37 mouse cellular contexts compared by ENCODE assay signal in the genomic region with DNA sequence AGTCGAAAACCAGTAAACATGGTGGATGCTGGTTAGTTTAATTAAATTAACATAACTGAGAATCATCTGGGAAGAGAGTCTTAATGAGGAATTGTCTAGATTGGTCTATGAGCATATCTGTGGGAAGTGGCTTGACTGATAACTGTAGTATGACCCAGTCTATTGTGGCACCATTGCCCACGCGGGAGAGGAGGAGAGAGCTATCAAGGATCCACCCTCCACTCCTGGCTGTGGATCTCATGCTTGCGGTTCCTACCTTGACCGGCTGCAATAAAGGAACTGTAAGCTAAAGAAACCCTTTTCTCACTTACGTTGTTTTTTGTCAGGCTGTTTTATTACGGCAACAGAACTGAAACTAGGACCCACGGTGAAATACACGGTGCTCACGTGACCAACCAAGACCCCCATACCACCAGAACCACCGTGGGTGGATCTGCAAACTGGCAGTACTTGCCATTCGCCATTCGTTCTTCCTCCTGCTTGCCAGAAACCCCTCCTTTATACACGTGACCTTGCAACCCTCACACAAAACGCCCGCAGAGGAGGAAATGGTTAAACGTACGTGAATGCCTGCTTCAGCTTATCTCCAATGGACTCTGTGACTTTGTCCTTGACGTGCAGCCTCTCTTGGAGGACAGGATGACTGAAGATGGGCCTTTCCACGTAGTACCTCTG. TPM values are rescaled to one million over a fixed set of nuclear protein-coding genes. Genes with fewer than 3 reads are reported as not detected.
DNase-seq lines count a peak whose midpoint lies in the region; ATAC-seq lines count a peak whose summit lies in the region.
"Had no signal": no experiment of that assay in that cellular context is flagged by ENCODE, and none has a peak within 500 bp of the region (broad histone marks: within the 10 kb centered on the region; RNA-seq: fewer than 3 reads in every experiment).

No protein-coding gene starts in this region.

- 75% methylated on average over 20 of the region's 20 CpGs for WGBS in heart, embryonic 10.5 days
- 65% methylated on average over 20 of the region's 20 CpGs for WGBS in intestine, embryonic 16.5 days

- no peak overlapping the region for H3K27ac ChIP-seq in heart, embryonic 10.5 days
- peak overlapping the region; percentile 11; the same call in 1 of the 2 replicates for H3K27ac ChIP-seq in intestine, embryonic 16.5 days (ENCODE audit: low read length)
- H3K27ac ChIP-seq: forebrain, embryonic 10.5 days; forebrain, embryonic 13.5 days; gastrocnemius, adult 2 months; heart, embryonic 15.5 days; hindbrain, embryonic 14.5 days; hindbrain, postnatal 0 days had no signal

- H3K4me2 ChIP-seq in intestine, embryonic 16.5 days (ENCODE audit: low read depth, low read length): peak overlapping the region; percentile 8; the same call in 1 of the 2 replicates
- H3K4me2 ChIP-seq: forebrain, embryonic 13.5 days; heart, embryonic 12.5 days; heart, embryonic 15.5 days; hindbrain, embryonic 14.5 days had no signal

- H3K27me3 ChIP-seq in heart, embryonic 10.5 days (ENCODE audit: insufficient read depth, poor library complexity, severe bottlenecking): no peaks in the 10 kb centered on the region
- no peaks in the 10 kb centered on the region for H3K27me3 ChIP-seq in intestine, embryonic 16.5 days (replicated peaks; ENCODE audit: control insufficient read depth, insufficient read depth, low read length)
- H3K27me3 ChIP-seq: forebrain, embryonic 13.5 days; heart, embryonic 12.5 days; heart, embryonic 15.5 days had no signal

- peak; percentile 27 for DNase-seq in heart, embryonic 10.5 days (ENCODE audit: low spot score)
- no peak for DNase-seq in heart, postnatal 10 days
- peak; percentile 15 for DNase-seq in R1 (ENCODE audit: low read depth, low spot score)
- DNase-seq in yolk sac, embryonic 10.5 days (ENCODE audit: low spot score): peak; percentile 72
- DNase-seq in cerebellum, adult 8-10 months: no peak
- DNase-seq in urinary bladder, postnatal 14 days (ENCODE audit: low spot score): no peak
- no peak for DNase-seq in adrenal gland, postnatal 36 days
- DNase-seq: adrenal gland, adult 8-10 months; adrenal gland, postnatal 25 days; B cell, adult 2 months; cerebellum, adult 18-20 months; cerebellum, adult 9-11 months; cerebellum, postnatal 25 days; embryo, embryonic 11 days; gastrocnemius, adult 2 months; gastrocnemius, postnatal 14 days; heart, adult 11 months; heart, postnatal 14 days; heart, postnatal 4 days; kidney, adult 18-20 months had no signal

- no peak overlapping the region for H3K4me3 ChIP-seq in heart, embryonic 10.5 days
- no peak overlapping the region for H3K4me3 ChIP-seq in intestine, embryonic 16.5 days (ENCODE audit: low read length)
- H3K4me3 ChIP-seq: forebrain, embryonic 10.5 days; forebrain, embryonic 13.5 days; gastrocnemius, adult 2 months; heart, embryonic 12.5 days; heart, embryonic 15.5 days had no signal

- no peaks in the 10 kb centered on the region for H3K36me3 ChIP-seq in heart, embryonic 10.5 days
- H3K36me3 ChIP-seq in intestine, embryonic 16.5 days (ENCODE audit: control insufficient read depth, insufficient read depth, low read length): no peaks in the 10 kb centered on the region
- H3K36me3 ChIP-seq: forebrain, embryonic 10.5 days; heart, embryonic 12.5 days; heart, embryonic 15.5 days had no signal

- intact Hi-C loops in heart, postnatal 10 days (cut with DNase I): loop anchor here (1.0 to 10.0 kb wide), 2 partner anchors 30 to 668 kb away; no protein-coding TSS in a partner anchor

- peak; percentile 94 for ATAC-seq in intestine, embryonic 16.5 days
- ATAC-seq: activated CD4-positive, CD25-positive, alpha-beta regulatory T cell, adult 4 months; forebrain, embryonic 13.5 days; forebrain, embryonic 16.5 days; hindbrain, postnatal 0 days; inflammation-experienced regulatory T-cells, adult 6 months; Patski had no signal

- H3K9ac ChIP-seq in intestine, embryonic 16.5 days (ENCODE audit: low read depth, low read length): no peak overlapping the region
- H3K9ac ChIP-seq: forebrain, embryonic 13.5 days; heart, embryonic 12.5 days; heart, embryonic 15.5 days; hindbrain, embryonic 14.5 days had no signal

- no peaks in the 10 kb centered on the region for H3K9me3 ChIP-seq in heart, embryonic 10.5 days
- no peaks in the 10 kb centered on the region for H3K9me3 ChIP-seq in intestine, embryonic 16.5 days (ENCODE audit: control insufficient read depth, low read length)
- H3K9me3 ChIP-seq: forebrain, embryonic 10.5 days; forebrain, embryonic 13.5 days; heart, embryonic 12.5 days; heart, embryonic 15.5 days had no signal

- H3K4me1 ChIP-seq in heart, embryonic 10.5 days: no peaks in the 10 kb centered on the region
- H3K4me1 ChIP-seq in intestine, embryonic 16.5 days (ENCODE audit: control insufficient read depth, insufficient read depth, low read length): no peaks in the 10 kb centered on the region
- H3K4me1 ChIP-seq: forebrain, embryonic 10.5 days; forebrain, embryonic 13.5 days; heart, embryonic 12.5 days; heart, embryonic 15.5 days had no signal

RNA-seq across cellular contexts. Expression of a gene that starts 18.7 kb away (rescaled TPM):
- polyA plus RNA-seq in heart, embryonic 10.5 days (2016; fragmentation: Nextera tagmentation; extraction: Ambion mirVana): 0.06 TPM in 1 of 2 replicates, not detected in the other
- not detected for total RNA-seq in heart, postnatal 10 days (2021)
- 0.12 and 0.13 TPM in 2 replicates for polyA plus RNA-seq in intestine, embryonic 16.5 days (2015; fragmentation: Nextera tagmentation; extraction: Ambion mirVana)
- not detected for total RNA-seq in adrenal gland, postnatal 36 days (2021)
- total RNA-seq: adrenal gland, adult 8-10 months; adrenal gland, postnatal 25 days; common myeloid progenitor, adult 5-6 weeks; gastrocnemius, adult 2 months; gastrocnemius, postnatal 14 days; gastrocnemius, postnatal 4 days; heart, adult 8-10 months; heart, postnatal 14 days; heart, postnatal 4 days had no signal
- polyA plus RNA-seq: activated CD4-positive, CD25-positive, alpha-beta regulatory T cell, adult 4 months; embryonic facial prominence, embryonic 11.5 days; embryonic facial prominence, embryonic 14.5 days; heart, embryonic 12.5 days; heart, embryonic 15.5 days; hindbrain, embryonic 11.5 days; inflammation-experienced regulatory T-cells, adult 6 months; Patski had no signal

Comparison
In these comparisons a context has a peak if more than half of its experiments do, and no peak if none do; other contexts are left out.
1. DNase-seq: peak in heart, embryonic 10.5 days (single experiment), R1 (single experiment) and yolk sac, embryonic 10.5 days (single experiment); none in heart, postnatal 10 days (0 of 2), cerebellum, adult 8-10 months (single experiment), urinary bladder, postnatal 14 days (single experiment) and adrenal gland, postnatal 36 days (0 of 2).